Mouse (Mus musculus): ENCODE data around the gene Wdr82. TPM values are rescaled to one million over a fixed set of nuclear protein-coding genes. Genes with fewer than 3 reads are reported as not detected.

The Wdr82 gene
- polyA plus RNA-seq, 1 experiment, result 49.1 TPM

DNA sequence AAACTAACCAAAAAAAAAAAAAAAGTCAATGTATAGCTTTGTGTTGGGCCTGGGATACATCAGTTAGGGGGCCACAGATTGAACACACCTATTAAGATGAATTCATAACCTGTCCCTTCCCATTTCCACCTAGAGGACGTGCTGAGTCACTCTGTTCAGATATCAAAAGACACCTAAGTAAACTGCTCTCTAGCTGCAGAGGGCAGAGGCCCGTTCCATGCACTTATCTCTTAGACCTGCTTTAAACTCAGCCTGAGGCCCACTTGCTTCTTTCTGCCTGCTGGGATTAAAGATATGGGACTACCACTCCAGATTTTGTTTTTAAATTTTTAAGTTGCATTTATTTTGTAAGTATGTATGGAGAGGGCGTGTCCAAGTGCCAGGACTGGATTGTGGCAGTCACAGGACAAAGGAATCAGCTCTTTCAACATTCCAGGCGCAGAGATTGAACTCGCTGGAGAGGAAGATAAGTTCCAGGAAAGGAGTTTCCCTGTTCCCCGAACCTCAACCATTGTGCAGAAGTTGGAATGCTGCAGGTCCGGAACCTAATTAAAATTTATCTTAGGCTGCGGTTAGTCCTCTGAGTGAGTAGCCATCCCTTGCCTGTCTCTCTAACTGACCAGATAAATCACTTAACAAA lies 57.2 kb downstream of the Wdr82 start:
- 35% methylated on average over 8 of the region's 8 CpGs for WGBS
- Histone ChIP-seq H3K4me1 (ENCODE audit: control insufficient read depth, insufficient read depth, low read length) (peaks cover 30% of the 10 kb centered on the region), H3K4me3 (replicated peaks; ENCODE audit: extremely low read depth, low read depth, low read length) (no peak overlapping the region)
- DNase-seq, result no peak
- no peak for TF ChIP-seq POLR2A (IDR thresholded peaks at IDR 0.05; ENCODE audit: borderline replicate concordance, extremely low read depth, low read depth, low read length)
- no peak for TF ChIP-seq CTCF (IDR thresholded peaks at IDR 0.05; ENCODE audit: insufficient read depth, low read length)

DNA sequence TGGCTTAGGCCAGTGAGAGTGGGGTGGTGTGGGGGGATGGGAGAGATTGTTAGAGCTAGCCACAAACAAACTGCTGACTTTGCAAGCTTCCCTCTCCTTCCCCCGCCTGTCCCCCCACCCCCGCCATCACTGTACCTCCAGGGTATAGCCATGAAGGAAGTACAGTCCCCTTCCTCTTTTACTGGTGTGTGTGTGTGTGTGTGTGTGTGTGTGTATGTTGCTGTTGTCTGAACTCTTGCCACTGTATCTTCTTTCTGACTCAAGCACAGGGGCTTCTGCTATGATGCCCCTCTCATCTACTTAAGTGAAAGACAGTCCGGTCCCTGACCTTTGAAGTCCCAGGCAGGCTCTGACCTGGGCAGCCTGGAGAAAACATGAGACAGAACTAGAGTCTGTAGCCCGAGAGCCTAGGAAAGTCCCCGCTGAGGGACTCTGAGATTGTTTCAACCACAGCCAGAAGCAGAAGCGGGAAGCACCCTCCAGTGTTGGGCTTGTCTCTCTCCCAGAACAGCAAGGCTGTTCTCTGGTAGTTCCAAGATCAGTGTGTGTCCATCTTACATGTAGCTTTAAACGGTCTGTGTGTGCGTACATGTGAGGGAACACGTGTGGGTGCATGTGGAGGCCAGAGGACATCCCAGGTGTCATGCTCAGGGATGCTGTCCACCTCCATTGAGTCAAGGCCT lies 59.5 kb downstream of the Wdr82 start:
- TF ChIP-seq CTCF (IDR thresholded peaks at IDR 0.05; ENCODE audit: insufficient read depth, low read length), result no peak
- 0 out of 2 replicates have a peak, but pooled peaks have one; percentile 16 for TF ChIP-seq POLR2A (IDR thresholded peaks at IDR 0.05; ENCODE audit: borderline replicate concordance, extremely low read depth, low read depth, low read length)
- Histone ChIP-seq H3K4me1 (ENCODE audit: control insufficient read depth, insufficient read depth, low read length) (peaks cover 30% of the 10 kb centered on the region), H3K4me3 (replicated peaks; ENCODE audit: extremely low read depth, low read depth, low read length) (no peak overlapping the region)
- WGBS, result 62% methylated on average over 9 of the region's 9 CpGs
- DNase-seq, result no peak

GRCm38 (mm10) chr9:106230734-106231106 lies 60.0 kb downstream of the Wdr82 start:
- Histone ChIP-seq H3K4me1 (ENCODE audit: control insufficient read depth, insufficient read depth, low read length) (peaks cover 27% of the 10 kb centered on the region), H3K4me3 (replicated peaks; ENCODE audit: extremely low read depth, low read depth, low read length) (no peak overlapping the region)
- 31% methylated on average over 3 of the region's 3 CpGs for WGBS
- no peak for DNase-seq
- TF ChIP-seq CTCF (IDR thresholded peaks at IDR 0.05; ENCODE audit: insufficient read depth, low read length) (0 out of 2 replicates have a peak, but pooled peaks have one; percentile 12), POLR2A (IDR thresholded peaks at IDR 0.05; ENCODE audit: borderline replicate concordance, extremely low read depth, low read depth, low read length) (no peak)

DNA sequence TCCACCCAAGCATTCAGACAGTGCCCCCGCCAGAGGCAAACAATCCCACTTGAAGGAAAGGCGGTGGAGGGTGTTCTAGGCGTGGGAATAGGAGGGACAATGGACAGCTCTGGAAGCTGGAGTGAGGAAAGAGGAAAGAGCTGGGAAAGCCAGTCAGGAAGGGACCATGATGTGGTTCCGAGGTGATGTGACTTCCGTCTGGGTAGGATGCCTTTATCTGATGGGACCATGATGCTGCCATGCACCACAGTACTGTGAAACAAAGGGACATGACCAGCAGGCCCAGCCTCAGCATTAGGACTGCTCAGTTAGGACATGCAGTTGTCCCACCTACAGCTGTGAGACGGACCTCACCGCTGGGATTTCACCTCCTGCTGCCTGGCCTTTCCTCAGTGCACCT lies 60.5 kb downstream of the Wdr82 start:
- no peak for DNase-seq
- Histone ChIP-seq H3K4me1 (ENCODE audit: control insufficient read depth, insufficient read depth, low read length) (peaks cover 25% of the 10 kb centered on the region), H3K4me3 (replicated peaks; ENCODE audit: extremely low read depth, low read depth, low read length) (no peak overlapping the region)
- 48% methylated on average over 7 of the region's 7 CpGs for WGBS
- TF ChIP-seq POLR2A (IDR thresholded peaks at IDR 0.05; ENCODE audit: borderline replicate concordance, extremely low read depth, low read depth, low read length), result peak; percentile 19; the same call in 1 of the 2 replicates
- 0 out of 2 replicates have a peak, but pooled peaks have one; percentile 0 for TF ChIP-seq CTCF (IDR thresholded peaks at IDR 0.05; ENCODE audit: insufficient read depth, low read length)

GRCm38 (mm10) chr9:106231816-106232215 lies 61.1 kb downstream of the Wdr82 start:
- TF ChIP-seq CTCF (IDR thresholded peaks at IDR 0.05; ENCODE audit: insufficient read depth, low read length), result peak; percentile 21; the same call in 1 of the 2 replicates
- no peak for TF ChIP-seq POLR2A (IDR thresholded peaks at IDR 0.05; ENCODE audit: borderline replicate concordance, extremely low read depth, low read depth, low read length)
- Histone ChIP-seq H3K4me1 (ENCODE audit: control insufficient read depth, insufficient read depth, low read length) (peaks cover 26% of the 10 kb centered on the region), H3K4me3 (replicated peaks; ENCODE audit: extremely low read depth, low read depth, low read length) (no peak overlapping the region)
- DNase-seq, result no peak
- WGBS, result 73% methylated on average over 4 of the region's 4 CpGs

- whole genome bisulfite sequencing, result 83% methylated on average over 3 of the region's 3 CpGs
- H3K4me1 ChIP-seq (ENCODE audit: control insufficient read depth, insufficient read depth, low read length), result peaks cover 28% of the 10 kb centered on the region
- no peak overlapping the region for H3K4me3 ChIP-seq (replicated peaks; ENCODE audit: extremely low read depth, low read depth, low read length)
- no peak for DNase-seq
- TF ChIP-seq POLR2A (IDR thresholded peaks at IDR 0.05; ENCODE audit: borderline replicate concordance, extremely low read depth, low read depth, low read length) (no peak), CTCF (IDR thresholded peaks at IDR 0.05; ENCODE audit: insufficient read depth, low read length) (no peak)
Measured at GRCm38 (mm10) chr9:106232956-106233355, 62.2 kb downstream of the Wdr82 start.

GRCm38 (mm10) chr9:106233953-106234352 lies 63.2 kb downstream of the Wdr82 start:
- peaks cover 26% of the 10 kb centered on the region for H3K4me1 ChIP-seq (ENCODE audit: control insufficient read depth, insufficient read depth, low read length)
- no peak overlapping the region for H3K4me3 ChIP-seq (replicated peaks; ENCODE audit: extremely low read depth, low read depth, low read length)
- WGBS, result 81% methylated on average over 6 of the region's 6 CpGs
- DNase-seq, result no peak
- TF ChIP-seq CTCF (IDR thresholded peaks at IDR 0.05; ENCODE audit: insufficient read depth, low read length), result no peak
- no peak for TF ChIP-seq POLR2A (IDR thresholded peaks at IDR 0.05; ENCODE audit: borderline replicate concordance, extremely low read depth, low read depth, low read length)

DNA sequence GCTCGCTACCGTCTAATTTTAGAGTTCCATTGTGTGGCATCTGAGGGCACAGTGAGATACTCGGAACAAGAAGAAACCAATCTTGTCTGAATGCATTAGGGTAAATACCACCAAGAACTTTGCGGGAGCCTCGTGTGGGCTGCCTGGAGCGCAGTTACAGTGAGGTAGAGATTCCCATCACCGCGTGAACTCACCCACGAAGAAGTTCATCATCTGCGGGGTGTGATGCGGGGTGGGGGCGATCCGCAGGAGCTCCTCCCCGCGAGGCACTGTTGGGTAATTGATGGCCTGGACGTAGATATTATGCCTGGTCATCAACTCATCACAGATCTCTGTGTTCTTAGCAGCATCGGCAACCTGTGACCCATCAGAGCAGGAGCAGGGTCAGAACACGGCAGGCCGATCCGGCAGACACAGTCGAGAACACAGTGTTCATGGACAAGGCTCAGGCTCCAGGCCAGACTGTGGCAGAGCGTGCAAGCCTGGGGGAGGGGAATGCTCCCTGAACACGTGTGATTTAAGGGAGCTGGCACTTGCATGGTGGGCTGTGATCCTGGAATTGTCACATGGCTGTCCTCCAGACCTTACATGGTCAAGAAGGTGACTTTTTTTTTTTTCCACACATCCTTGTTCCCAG lies 64.6 kb downstream of the Wdr82 start:
- no peak for DNase-seq
- TF ChIP-seq POLR2A (IDR thresholded peaks at IDR 0.05; ENCODE audit: borderline replicate concordance, extremely low read depth, low read depth, low read length) (0 out of 2 replicates have a peak, but pooled peaks have one; percentile 47), CTCF (IDR thresholded peaks at IDR 0.05; ENCODE audit: insufficient read depth, low read length) (no peak)
- WGBS, result 80% methylated on average over 23 of the region's 23 CpGs

GRCm38 (mm10) chr9:106236156-106236817 lies 65.6 kb downstream of the Wdr82 start:
- no peak for DNase-seq
- 79% methylated on average over 23 of the region's 23 CpGs for WGBS
- Histone ChIP-seq H3K4me3 (replicated peaks; ENCODE audit: extremely low read depth, low read depth, low read length) (no peak overlapping the region), H3K4me1 (ENCODE audit: control insufficient read depth, insufficient read depth, low read length) (peaks cover 21% of the 10 kb centered on the region)
- TF ChIP-seq POLR2A (IDR thresholded peaks at IDR 0.05; ENCODE audit: borderline replicate concordance, extremely low read depth, low read depth, low read length) (peak; percentile 34; the same call in 1 of the 2 replicates), CTCF (IDR thresholded peaks at IDR 0.05; ENCODE audit: insufficient read depth, low read length) (no peak)

More for the DNA sequence above, 64.6 kb downstream of the Wdr82 start:
- H3K4me1 ChIP-seq (ENCODE audit: control insufficient read depth, insufficient read depth, low read length), result peaks cover 25% of the 10 kb centered on the region
- H3K4me3 ChIP-seq (replicated peaks; ENCODE audit: extremely low read depth, low read depth, low read length), result no peak overlapping the region
